Mouse (Mus musculus) heart, embryonic 14.5 days (tissue): ENCODE measurements around the gene Dmac2. TPM values are rescaled to one million over a fixed set of nuclear protein-coding genes. Genes with fewer than 3 reads are reported as not detected.

Experiments used
- ATAC-seq: fragments of 200-750 bp; cut with Nextera tagmentation; 2 replicates; pipeline ENCODE4 v1.8.0; 2017; ENCODE audit warnings: low read depth, moderate TSS enrichment; ENCODE audit not compliant: insufficient number of reproducible peaks, insufficient read depth, low FRiP score
- H3K27ac ChIP-seq, 2 experiments: fragments of 200-500 bp in 1 of 2; fragments of 300-500 bp in 1 of 2; sonication (generic) in 1 of 2; replicated peaks in 1 of 2; 2 replicates each; pipeline ENCODE4 v1.5.1; 2012 to 2014; ENCODE audit warnings: low read depth in 2 of 2, low read length in 2 of 2, control low read depth in 1 of 2, mild to moderate bottlenecking in 1 of 2, mixed read lengths in 1 of 2; ENCODE audit not compliant: control insufficient read depth in 1 of 2, insufficient read depth in 1 of 2
- H3K27me3 ChIP-seq: fragments of 300-500 bp; sonication (generic); 2 replicates; pipeline ENCODE4 v1.6.1; 2014; ENCODE audit warnings: mild to moderate bottlenecking, low read length, control low read depth; ENCODE audit not compliant: control insufficient read depth, insufficient read depth
- H3K36me3 ChIP-seq: fragments of 300-500 bp; sonication (generic); 2 replicates; pipeline ENCODE4 v1.6.1; 2014; ENCODE audit warnings: mild to moderate bottlenecking, control low read depth, low read length, mixed read lengths; ENCODE audit not compliant: control insufficient read depth, insufficient read depth
- H3K4me1 ChIP-seq, 2 experiments: fragments of 200-500 bp in 1 of 2; fragments of 300-500 bp in 1 of 2; sonication (generic) in 1 of 2; 2 replicates each; pipeline ENCODE4 v1.6.1; 2012 to 2014; ENCODE audit warnings: low read length in 2 of 2, control low read depth in 1 of 2, mixed read lengths in 1 of 2; ENCODE audit not compliant: control insufficient read depth in 2 of 2, insufficient read depth in 2 of 2
- H3K4me2 ChIP-seq: fragments of 300-500 bp; sonication (generic); 2 replicates; pipeline ENCODE4 v1.6.1; 2014; ENCODE audit warnings: mild to moderate bottlenecking, low read length
- H3K4me3 ChIP-seq, 2 experiments: fragments of 200-500 bp in 1 of 2; fragments of 300-500 bp in 1 of 2; sonication (generic) in 1 of 2; 2 replicates each; pipeline ENCODE4 v1.5.1; 2012 to 2014; ENCODE audit warnings: low read length in 2 of 2, mild to moderate bottlenecking in 2 of 2, control low read depth in 1 of 2, low read depth in 1 of 2, moderate library complexity in 1 of 2; ENCODE audit not compliant: control insufficient read depth in 1 of 2, insufficient read depth in 1 of 2
- H3K9ac ChIP-seq: fragments of 300-500 bp; sonication (generic); 2 replicates; pipeline ENCODE4 v1.6.1; 2014; ENCODE audit warnings: mild to moderate bottlenecking, low read length
- H3K9me3 ChIP-seq: fragments of 300-500 bp; sonication (generic); 2 replicates; pipeline ENCODE4 v1.6.1; 2016; ENCODE audit warnings: low read length, control low read depth; ENCODE audit not compliant: control insufficient read depth
- WGBS: fragments of 180-500 bp; shearing (Covaris S2); extraction: QIAGEN DNeasy Blood & Tissue Kit; methylation state at CpG from one replicate; pipeline ENCODE4 v1.1.7; 2014; 5-methylcytosine and 5-hydroxymethylcytosine counted together
- polyA plus RNA-seq: library from polyadenylated mRNA; unstranded; fragments of >200 nt; fragmentation: Nextera tagmentation; extraction: Ambion mirVana; gene quantifications from 2 replicates; pipeline ENCODE4 v1.2.1, GENCODE M21; 2014

Gene Dmac2
- polyA plus RNA-seq, 1 experiment from 2014 or later, result 62.7 TPM

DNA sequence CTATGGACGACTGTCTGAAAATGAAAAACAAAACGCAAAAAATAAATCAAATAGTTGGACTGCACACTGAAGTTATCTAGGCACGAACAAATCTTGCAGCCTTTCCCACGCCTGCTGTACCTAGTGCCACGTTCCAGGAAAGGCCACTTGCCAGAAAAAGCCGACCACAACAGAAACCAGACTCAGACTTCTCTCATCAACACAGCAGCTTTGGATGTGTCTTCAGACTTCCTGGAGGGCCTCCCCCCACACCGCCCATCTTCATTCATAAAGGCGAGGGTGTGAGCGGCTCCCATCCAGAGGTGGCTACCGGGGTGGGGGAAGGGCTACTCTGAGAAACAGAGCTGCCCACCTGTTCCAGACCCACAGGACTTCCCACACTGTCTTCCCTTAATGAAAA lies 24.9 kb downstream of the Dmac2 start:
- WGBS, result 63% methylated on average over 10 of the region's 10 CpGs
- Histone ChIP-seq H3K4me1 (peaks cover under 1 to 4% of the 10 kb centered on the region in 2 experiments; a peak in 1 of 4 replicates), H3K27ac (no peak overlapping the region), H3K9me3 (no peaks in the 10 kb centered on the region), H3K36me3 (peaks cover 10% of the 10 kb centered on the region; the same call in 1 of the 2 replicates), H3K4me3 (no peak overlapping the region), H3K4me2 (no peak overlapping the region), H3K27me3 (no peaks in the 10 kb centered on the region), H3K9ac (no peak overlapping the region)
- ATAC-seq, result no peak

GRCm38 (mm10) chr7:25644631-25645030 lies 25.4 kb downstream of the Dmac2 start:
- Histone ChIP-seq H3K9me3 (no peaks in the 10 kb centered on the region), H3K36me3 (peaks cover 10% of the 10 kb centered on the region; the same call in 1 of the 2 replicates), H3K27ac (no peak overlapping the region), H3K27me3 (no peaks in the 10 kb centered on the region), H3K4me1 (peaks cover 0 to 3% of the 10 kb centered on the region in 2 experiments; a peak in 1 of 4 replicates), H3K4me2 (no peak overlapping the region), H3K4me3 (no peak overlapping the region), H3K9ac (no peak overlapping the region)
- WGBS, result 66% methylated on average over 4 of the region's 4 CpGs
- no peak for ATAC-seq

- no peak overlapping the region for H3K27ac ChIP-seq
- H3K36me3 ChIP-seq, result peaks cover 10% of the 10 kb centered on the region; the same call in 1 of the 2 replicates
- H3K4me2 ChIP-seq, result no peak overlapping the region
- no peak overlapping the region for H3K4me3 ChIP-seq
- no peaks in the 10 kb centered on the region for H3K27me3 ChIP-seq
- WGBS, result 66% methylated on average over 14 of the region's 14 CpGs
- H3K4me1 ChIP-seq, result peaks cover 0 to 3% of the 10 kb centered on the region in 2 experiments; a peak in 1 of 4 replicates
- H3K9ac ChIP-seq, result no peak overlapping the region
- no peak for ATAC-seq
- H3K9me3 ChIP-seq, result no peaks in the 10 kb centered on the region
Observed at GRCm38 (mm10) chr7:25645074-25645473, 25.9 kb downstream of the Dmac2 start.

DNA sequence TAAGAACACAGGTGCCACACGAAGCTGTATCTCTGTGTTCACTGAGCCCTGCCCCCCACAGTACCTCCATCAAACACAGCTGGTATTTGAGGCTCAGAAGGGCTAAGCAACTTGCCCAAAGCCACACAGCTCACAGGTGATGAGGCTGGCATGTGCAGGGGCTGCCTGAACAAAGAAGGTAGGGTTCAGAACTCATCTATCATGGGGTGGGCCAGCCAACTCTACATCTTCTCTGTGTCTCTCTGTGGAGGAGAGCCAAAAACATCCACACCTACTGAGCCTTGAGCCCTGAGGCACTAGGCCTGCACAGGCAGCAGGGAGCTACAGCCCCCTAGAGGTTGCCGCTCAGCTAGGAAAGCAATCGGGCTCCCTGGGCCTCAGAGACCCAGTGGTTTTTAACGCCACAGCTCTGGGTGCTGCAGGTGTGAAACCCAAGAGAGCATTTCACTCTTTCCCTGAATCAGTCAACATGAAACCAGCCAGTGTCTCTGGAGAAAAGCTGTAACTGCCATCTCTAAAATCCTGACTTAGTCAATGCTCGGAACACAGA lies 28.4 kb downstream of the Dmac2 start:
- H3K9ac ChIP-seq, result no peak overlapping the region
- no peak overlapping the region for H3K4me2 ChIP-seq
- no peaks in the 10 kb centered on the region for H3K27me3 ChIP-seq
- no peaks in the 10 kb centered on the region for H3K36me3 ChIP-seq
- no peak overlapping the region for H3K4me3 ChIP-seq
- H3K9me3 ChIP-seq, result no peaks in the 10 kb centered on the region
- 54% methylated on average over 5 of the region's 5 CpGs for WGBS
- H3K27ac ChIP-seq, result no peak overlapping the region
- no peak for ATAC-seq
- peaks cover 0 to 3% of the 10 kb centered on the region in 2 experiments; a peak in 1 of 4 replicates for H3K4me1 ChIP-seq

DNA sequence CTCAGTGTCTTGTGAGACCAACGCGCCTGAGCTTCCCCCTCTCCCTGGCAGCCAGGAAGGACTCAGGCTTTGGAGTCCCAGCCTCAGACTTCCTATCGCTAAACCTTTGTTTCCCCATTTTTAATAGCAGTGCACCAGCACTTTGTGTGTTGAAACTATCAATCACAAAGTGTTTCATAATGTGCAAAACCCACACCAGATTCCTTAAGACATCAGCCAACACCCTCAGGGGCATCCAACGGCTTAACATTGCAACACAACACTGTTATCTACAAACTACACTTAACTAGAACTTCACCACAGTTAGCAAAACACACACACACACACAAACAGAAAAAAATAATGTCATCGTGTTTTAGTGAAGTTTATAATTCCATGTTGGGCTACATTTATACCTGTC lies 30.6 kb downstream of the Dmac2 start:
- Histone ChIP-seq H3K4me1 (no peaks in the 10 kb centered on the region), H3K9me3 (no peaks in the 10 kb centered on the region), H3K9ac (peak overlapping the region; percentile 25; the same call in 1 of the 2 replicates), H3K27me3 (no peaks in the 10 kb centered on the region), H3K27ac (no peak overlapping the region), H3K4me2 (no peak overlapping the region), H3K36me3 (no peaks in the 10 kb centered on the region), H3K4me3 (no peak overlapping the region)
- 77% methylated on average over 4 of the region's 5 CpGs for WGBS
- ATAC-seq, result no peak

- H3K4me2 ChIP-seq, result no peak overlapping the region
- ATAC-seq, result no peak
- no peaks in the 10 kb centered on the region for H3K9me3 ChIP-seq
- H3K27me3 ChIP-seq, result no peaks in the 10 kb centered on the region
- no peaks in the 10 kb centered on the region for H3K4me1 ChIP-seq
- no peak overlapping the region for H3K9ac ChIP-seq
- no peaks in the 10 kb centered on the region for H3K36me3 ChIP-seq
- H3K27ac ChIP-seq, result no peak overlapping the region
- H3K4me3 ChIP-seq, result no peak overlapping the region
- 88% methylated on average over 8 of the region's 8 CpGs for WGBS
Observed at GRCm38 (mm10) chr7:25651281-25651680, 32.1 kb downstream of the Dmac2 start.

DNA sequence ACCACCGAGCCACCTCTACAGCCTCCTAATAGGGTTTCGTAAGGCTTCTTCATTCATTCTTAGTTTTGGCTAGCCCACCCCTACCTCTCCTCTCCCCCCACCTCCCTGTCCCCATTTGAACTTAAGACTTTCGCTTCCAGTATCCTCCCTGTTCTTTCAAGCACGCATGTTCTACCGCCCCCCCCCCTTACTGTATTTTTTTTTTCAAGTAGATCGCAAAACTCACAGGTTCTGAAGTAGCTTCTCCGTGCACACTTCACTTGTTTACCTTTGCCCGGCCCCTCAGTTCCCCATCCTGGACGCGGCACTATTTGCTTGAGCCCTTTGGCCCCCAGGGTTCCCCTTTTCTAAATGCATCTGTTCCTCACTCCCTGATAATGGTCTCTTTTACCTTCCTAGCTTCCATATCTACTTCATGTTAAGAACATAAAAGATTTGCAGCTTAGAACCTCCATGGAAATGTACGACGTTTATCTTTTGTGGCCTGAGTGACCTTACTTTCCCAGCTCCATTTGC lies 33.1 kb downstream of the Dmac2 start:
- H3K4me3 ChIP-seq, result no peak overlapping the region
- WGBS, result 90% methylated on average over 12 of the region's 12 CpGs
- ATAC-seq, result no peak
- H3K4me1 ChIP-seq, result no peaks in the 10 kb centered on the region; a peak in 1 of 4 replicates
- H3K27ac ChIP-seq, result no peak overlapping the region
- H3K9me3 ChIP-seq, result no peaks in the 10 kb centered on the region
- H3K4me2 ChIP-seq, result no peak overlapping the region
- H3K9ac ChIP-seq, result no peak overlapping the region
- H3K36me3 ChIP-seq, result no peaks in the 10 kb centered on the region
- H3K27me3 ChIP-seq, result no peaks in the 10 kb centered on the region
